Mouse (Mus musculus): ENCODE data around the gene Ddx43. TPM values are rescaled to one million over a fixed set of nuclear protein-coding genes. Genes with fewer than 3 reads are reported as not detected.

Ddx43 gene
- total and polyA plus RNA-seq, 2 experiments from 2014 or later, result not detected

GRCm38 (mm10) chr9:78465725-78466124 lies 70.1 kb downstream of the Ddx43 start:
- Histone ChIP-seq H3K4me2 (ENCODE audit: low read depth, low read length) (no peak overlapping the region), H3K4me3 (ENCODE audit: low read depth, low read length) (no peak overlapping the region), H3K27ac (ENCODE audit: low read depth) (no peak overlapping the region), H3K36me3 (replicated peaks; ENCODE audit: control insufficient read depth, insufficient read depth, low read length) (peaks cover 77% of the 10 kb centered on the region), H3K9me3 (replicated peaks; ENCODE audit: control insufficient read depth, low read length) (no peaks in the 10 kb centered on the region), H3K4me1 (ENCODE audit: control insufficient read depth, insufficient read depth) (no peaks in the 10 kb centered on the region), H3K9ac (replicated peaks; ENCODE audit: low read depth, low read length) (no peak overlapping the region), H3K27me3 (ENCODE audit: control insufficient read depth, insufficient read depth, low read length) (no peaks in the 10 kb centered on the region)
- DNase-seq (ENCODE audit: low spot score) (no peak), ATAC-seq (ENCODE audit: insufficient read depth, low read depth) (no peak)
- WGBS, result 65% methylated on average over 3 of the region's 3 CpGs
- TF ChIP-seq EP300 (IDR thresholded peaks at IDR 0.05; ENCODE audit: low read depth) (no peak), CTCF (IDR thresholded peaks at IDR 0.05; ENCODE audit: low read depth) (no peak)

Other genes with a start within 250 kb of the Ddx43 start
- 59.8 and 81.1 TPM in 2 replicates for gene Gsta4, start 213.0 kb upstream of the Ddx43 start, total RNA-seq (2014; rRNA removed; ENCODE audit: low replicate concordance)
- gene Gsta4, start 213.0 kb upstream of the Ddx43 start, polyA plus RNA-seq (2015; fragmentation: Nextera tagmentation; extraction: Ambion mirVana), result 124 and 134 TPM in 2 replicates
- not detected in 2 replicates for gene Gsta1, start 165.1 kb upstream of the Ddx43 start, total RNA-seq (2014; rRNA removed; ENCODE audit: low replicate concordance)
- 0.45 TPM in 1 of 2 replicates, not detected in the other for gene Gsta1, start 165.1 kb upstream of the Ddx43 start, polyA plus RNA-seq (2015; fragmentation: Nextera tagmentation; extraction: Ambion mirVana)
- 0.42 TPM in 1 of 2 replicates, not detected in the other for gene Gm3776, start 138.6 kb upstream of the Ddx43 start, total RNA-seq (2014; rRNA removed; ENCODE audit: low replicate concordance)
- gene Gm3776, start 138.6 kb upstream of the Ddx43 start, polyA plus RNA-seq (2015; fragmentation: Nextera tagmentation; extraction: Ambion mirVana), result 0.40 TPM in 1 of 2 replicates, not detected in the other
- not detected in 2 replicates for gene Gm10639, start 105.9 kb upstream of the Ddx43 start, total RNA-seq (2014; rRNA removed; ENCODE audit: low replicate concordance)
- gene Gm10639, start 105.9 kb upstream of the Ddx43 start, polyA plus RNA-seq (2015; fragmentation: Nextera tagmentation; extraction: Ambion mirVana), result not detected in 2 replicates
- gene Omt2a, start 81.0 kb upstream of the Ddx43 start, total RNA-seq (2014; rRNA removed; ENCODE audit: low replicate concordance), result not detected in 2 replicates
- gene Omt2a, start 81.0 kb upstream of the Ddx43 start, polyA plus RNA-seq (2015; fragmentation: Nextera tagmentation; extraction: Ambion mirVana), result not detected in 2 replicates
- gene Omt2b, start 68.2 kb upstream of the Ddx43 start, total RNA-seq (2014; rRNA removed; ENCODE audit: low replicate concordance), result not detected in 2 replicates
- gene Omt2b, start 68.2 kb upstream of the Ddx43 start, polyA plus RNA-seq (2015; fragmentation: Nextera tagmentation; extraction: Ambion mirVana), result not detected in 2 replicates
- gene Gsta2, start 40.0 kb upstream of the Ddx43 start, total RNA-seq (2014; rRNA removed; ENCODE audit: low replicate concordance), result not detected in 2 replicates
- not detected in 2 replicates for gene Gsta2, start 40.0 kb upstream of the Ddx43 start, polyA plus RNA-seq (2015; fragmentation: Nextera tagmentation; extraction: Ambion mirVana)
- not detected in 2 replicates for gene Dppa5a, start 27.6 kb upstream of the Ddx43 start, total RNA-seq (2014; rRNA removed; ENCODE audit: low replicate concordance)
- gene Dppa5a, start 27.6 kb upstream of the Ddx43 start, polyA plus RNA-seq (2015; fragmentation: Nextera tagmentation; extraction: Ambion mirVana), result not detected in 2 replicates
- gene Ooep, start 17.1 kb upstream of the Ddx43 start, total RNA-seq (2014; rRNA removed; ENCODE audit: low replicate concordance), result 0.11 TPM in 1 of 2 replicates, not detected in the other
- gene Ooep, start 17.1 kb upstream of the Ddx43 start, polyA plus RNA-seq (2015; fragmentation: Nextera tagmentation; extraction: Ambion mirVana), result 0.08 and 0.23 TPM in 2 replicates
- 1.0 and 1.5 TPM in 2 replicates for gene Cgas, start 47.5 kb downstream of the Ddx43 start, total RNA-seq (2014; rRNA removed; ENCODE audit: low replicate concordance)
- 0.82 and 0.83 TPM in 2 replicates for gene Cgas, start 47.5 kb downstream of the Ddx43 start, polyA plus RNA-seq (2015; fragmentation: Nextera tagmentation; extraction: Ambion mirVana)
- 22.4 and 27.3 TPM in 2 replicates for gene Mto1, start 52.4 kb downstream of the Ddx43 start, total RNA-seq (2014; rRNA removed; ENCODE audit: low replicate concordance)
- gene Mto1, start 52.4 kb downstream of the Ddx43 start, polyA plus RNA-seq (2015; fragmentation: Nextera tagmentation; extraction: Ambion mirVana), result 21.8 and 23.3 TPM in 2 replicates
- gene Gm17324, start 53.0 kb downstream of the Ddx43 start, total RNA-seq (2014; rRNA removed; ENCODE audit: low replicate concordance), result not detected in 2 replicates
- 0.63 and 0.74 TPM in 2 replicates for gene Gm17324, start 53.0 kb downstream of the Ddx43 start, polyA plus RNA-seq (2015; fragmentation: Nextera tagmentation; extraction: Ambion mirVana)
- gene Eef1a1, start 93.4 kb downstream of the Ddx43 start, total RNA-seq (2014; rRNA removed; ENCODE audit: low replicate concordance), result 7,011 and 7,051 TPM in 2 replicates
- 2,146 and 2,221 TPM in 2 replicates for gene Eef1a1, start 93.4 kb downstream of the Ddx43 start, polyA plus RNA-seq (2015; fragmentation: Nextera tagmentation; extraction: Ambion mirVana)
- 6.3 and 13.4 TPM in 2 replicates for gene Slc17a5, start 192.3 kb downstream of the Ddx43 start, total RNA-seq (2014; rRNA removed; ENCODE audit: low replicate concordance)
- 7.3 and 8.0 TPM in 2 replicates for gene Slc17a5, start 192.3 kb downstream of the Ddx43 start, polyA plus RNA-seq (2015; fragmentation: Nextera tagmentation; extraction: Ambion mirVana)
- gene Cd109, start 219.8 kb downstream of the Ddx43 start, total RNA-seq (2014; rRNA removed; ENCODE audit: low replicate concordance), result 6.5 TPM in 2 replicates
- 3.0 and 3.3 TPM in 2 replicates for gene Cd109, start 219.8 kb downstream of the Ddx43 start, polyA plus RNA-seq (2015; fragmentation: Nextera tagmentation; extraction: Ambion mirVana)